Mouse (Mus musculus): ENCODE measurements around the gene Olfr70.

Olfr70 gene

DNA sequence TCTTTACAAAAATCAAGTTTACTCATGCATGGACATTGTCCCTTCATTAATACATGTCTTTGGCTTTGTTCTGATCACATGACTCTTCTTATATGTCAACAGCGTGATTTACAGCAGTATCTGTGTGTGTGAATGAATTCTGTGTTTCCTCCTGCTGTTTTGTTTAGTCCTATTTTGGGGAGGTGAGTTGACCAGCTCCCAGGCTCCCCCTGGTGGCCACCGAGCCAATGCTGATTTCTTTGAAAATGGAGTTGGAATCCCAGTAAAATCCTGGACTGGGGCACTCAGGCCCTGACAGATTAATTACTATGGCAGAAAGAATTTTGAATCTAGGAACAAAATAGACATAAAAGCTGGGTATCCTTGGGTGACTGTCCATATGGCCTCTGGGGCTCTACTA, 11.2 kb upstream of the Olfr70 start:
- peak; percentile 57 for DNase-seq (ENCODE audit: extremely low spot score, low read depth, low spot score)

DNA sequence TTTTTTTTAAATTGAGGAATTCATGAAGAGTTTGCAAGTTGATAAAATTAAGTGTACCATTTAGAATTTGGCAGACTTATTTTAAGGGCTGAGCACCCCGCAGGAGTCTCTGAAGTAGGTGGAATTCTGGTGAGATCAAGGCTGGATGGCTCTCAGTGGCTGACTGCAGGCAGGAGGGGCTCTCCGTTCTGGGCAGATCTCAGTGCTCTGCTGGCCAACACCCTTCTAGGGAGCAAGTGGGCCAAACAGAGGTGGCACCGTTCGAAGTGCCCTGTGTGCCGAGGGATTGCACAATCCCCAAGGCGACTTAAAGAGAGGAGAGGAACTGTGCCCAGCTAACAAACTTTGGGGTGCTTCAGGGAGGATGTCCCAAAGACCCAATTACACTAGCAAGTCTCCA, 9.3 kb upstream of the Olfr70 start, which contains the start of gene Olfr71:
TSS of gene Olfr71 (minus strand) at position 387 of the 400 bp plus-strand sequence.
- no peak for DNase-seq (ENCODE audit: extremely low spot score, low read depth, low spot score)

DNA sequence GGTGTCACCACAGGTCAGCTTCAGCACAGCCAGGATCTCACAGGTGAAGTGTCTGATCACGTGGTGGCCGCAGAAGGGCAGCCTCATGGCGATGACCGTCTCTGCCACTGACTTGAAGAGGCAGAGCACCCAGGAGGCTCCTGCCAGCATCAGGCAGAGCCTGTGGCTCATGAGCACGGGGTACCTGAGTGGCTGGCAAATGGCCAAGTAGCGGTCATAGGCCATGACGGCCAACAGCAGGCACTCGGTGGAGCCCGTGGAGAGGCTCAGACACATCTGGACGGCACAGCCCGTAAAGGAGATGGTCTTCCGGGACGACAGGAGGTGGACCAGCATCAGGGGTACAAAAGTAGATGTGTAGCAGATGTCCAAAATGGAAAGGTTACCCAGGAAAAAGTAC, 5.4 kb upstream of the Olfr70 start:
- DNase-seq (ENCODE audit: extremely low spot score, low read depth, low spot score), result no peak

DNA sequence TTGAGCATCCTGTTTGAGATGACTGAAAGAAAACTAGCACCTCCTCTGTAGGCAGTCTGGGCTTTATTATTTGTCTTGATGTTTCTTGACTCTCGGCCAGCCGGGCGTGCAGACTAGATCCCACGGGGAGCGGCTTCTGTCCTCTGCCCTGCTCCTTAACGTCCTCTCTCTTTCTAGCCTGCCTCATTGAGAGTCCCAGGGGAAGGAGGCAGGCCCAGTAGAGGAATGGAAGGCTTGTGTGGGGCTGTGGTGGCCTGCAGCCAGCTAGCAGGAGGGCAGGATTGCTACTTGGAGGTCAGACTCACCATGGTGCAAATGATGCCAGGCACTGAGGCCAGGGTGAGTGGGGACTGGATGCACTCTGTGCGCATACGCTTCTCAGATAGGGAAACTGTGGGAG, 3.2 kb upstream of the Olfr70 start:
- no peak for DNase-seq (ENCODE audit: extremely low spot score, low read depth, low spot score)

DNA sequence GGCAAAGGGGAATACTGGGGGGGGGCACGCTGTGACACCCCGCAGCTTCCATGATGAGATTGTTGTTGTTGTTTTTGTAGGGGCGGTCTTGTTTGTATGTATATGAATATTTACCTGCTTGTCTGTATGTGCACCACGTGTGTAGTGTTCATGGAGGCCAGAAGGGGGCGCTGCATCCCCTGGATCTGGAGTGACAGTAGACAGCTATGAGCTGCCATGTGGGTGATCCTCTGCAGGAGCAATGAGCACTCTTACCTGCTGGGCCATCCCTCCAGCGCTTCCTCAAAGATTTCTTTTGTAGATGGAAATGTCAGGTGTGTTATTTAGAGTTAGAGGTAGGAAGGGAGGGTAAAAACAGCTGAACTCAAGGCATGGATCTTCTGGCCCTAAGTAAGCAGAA, 2.8 kb upstream of the Olfr70 start:
- no peak for DNase-seq (ENCODE audit: extremely low spot score, low read depth, low spot score)

DNA sequence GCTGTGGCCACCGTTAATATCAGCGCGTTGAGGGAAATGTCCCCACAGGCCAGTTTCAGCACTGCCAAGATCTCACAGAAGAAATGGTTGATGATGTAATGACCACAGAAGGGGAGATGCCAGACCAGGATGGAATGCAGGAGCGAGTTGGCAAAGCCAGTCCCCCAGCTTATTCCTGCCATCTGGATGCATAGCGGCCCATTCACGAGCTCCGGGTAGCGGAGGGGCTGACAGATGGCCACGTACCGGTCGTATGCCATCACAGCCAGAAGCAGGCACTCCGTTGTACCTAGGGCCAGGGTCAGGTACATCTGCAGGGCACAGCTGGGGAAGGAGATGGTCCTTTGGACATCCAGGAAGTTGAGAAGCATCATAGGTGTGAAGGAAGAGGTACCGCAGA, 4.0 kb downstream of the Olfr70 start:
- no peak for DNase-seq (ENCODE audit: extremely low spot score, low read depth, low spot score)

DNA sequence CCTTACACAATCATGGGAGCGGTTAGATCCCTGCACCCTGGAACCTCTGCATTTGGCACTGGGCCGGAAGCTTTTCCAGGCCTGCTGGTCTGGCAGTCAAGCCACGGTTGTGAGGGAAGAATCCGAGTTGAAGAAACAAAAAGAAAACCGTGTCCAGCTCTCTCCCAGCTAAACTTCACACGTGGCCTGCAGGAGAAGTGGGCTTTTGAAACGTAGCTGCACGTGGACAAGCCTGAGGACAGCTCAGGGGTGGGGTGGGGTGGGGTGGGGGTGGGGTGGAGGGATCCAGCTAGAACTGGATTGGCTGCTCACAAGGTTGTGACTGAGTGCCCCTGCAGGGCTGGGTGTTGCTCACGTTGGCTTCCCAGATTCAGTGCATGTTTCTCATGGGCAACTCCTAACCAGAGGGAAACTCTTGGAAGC, 5.3 kb downstream of the Olfr70 start:
- no peak for DNase-seq (ENCODE audit: extremely low spot score, low read depth, low spot score)

DNA sequence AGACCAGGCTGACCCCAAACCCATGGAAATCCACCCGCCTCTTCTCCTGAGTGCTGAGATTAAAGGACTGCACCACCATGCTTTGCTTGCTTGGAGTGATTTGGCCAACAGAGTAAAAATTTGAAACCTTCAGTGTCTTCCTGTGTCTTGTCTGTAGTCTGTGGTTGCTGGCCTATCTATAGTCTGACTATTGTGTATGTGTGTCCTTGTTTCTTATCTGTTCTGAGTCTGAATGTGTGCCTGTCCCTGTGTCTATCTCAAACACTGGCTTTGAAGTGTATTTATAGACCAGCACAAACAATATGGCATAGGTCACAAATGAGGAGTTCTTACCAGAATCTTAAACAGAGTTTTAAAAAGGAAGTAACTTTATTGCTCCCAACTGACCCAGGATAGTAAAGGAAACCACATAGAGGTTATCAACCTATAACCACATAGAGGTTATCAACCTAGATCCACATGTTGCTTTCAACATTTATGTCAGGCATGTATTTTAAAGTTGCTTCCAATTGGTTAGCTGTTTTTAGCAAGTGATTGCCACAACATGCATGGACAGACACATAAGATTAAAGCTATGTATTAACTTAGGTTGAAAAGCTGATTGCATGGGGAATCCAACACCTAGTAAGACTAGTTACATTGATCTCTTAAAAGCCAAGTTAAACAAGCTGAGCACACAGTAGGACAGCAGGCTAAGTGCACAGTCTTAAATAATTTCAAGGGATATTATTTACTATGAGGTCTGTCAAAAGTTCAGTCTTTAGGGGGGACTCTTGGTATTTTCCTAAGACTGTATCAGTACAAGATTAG, 6.0 kb downstream of the Olfr70 start:
- no peak for DNase-seq (ENCODE audit: extremely low spot score, low read depth, low spot score)

DNA sequence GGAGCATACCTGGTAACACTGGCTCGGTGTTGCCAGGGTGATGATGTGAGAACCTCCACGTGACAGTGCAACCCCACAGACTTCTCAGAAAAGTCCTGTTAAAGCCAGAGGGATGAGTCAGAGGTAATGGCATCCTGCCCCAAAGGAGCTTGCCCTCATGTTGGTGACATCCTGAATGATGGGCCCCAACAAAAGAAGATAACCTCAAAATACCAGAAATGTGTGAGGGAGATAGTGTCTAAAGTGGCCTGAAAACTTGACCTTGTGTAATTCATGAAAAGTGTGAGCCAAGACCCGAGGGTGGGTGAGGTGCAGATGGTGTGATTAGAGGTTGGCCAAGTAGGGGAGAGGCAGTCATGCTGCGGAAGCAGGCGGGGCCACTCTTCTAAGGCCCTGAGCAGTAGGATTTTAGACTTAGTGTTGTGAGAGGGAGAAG, 6.8 kb downstream of the Olfr70 start:
- DNase-seq (ENCODE audit: extremely low spot score, low read depth, low spot score), result no peak

DNA sequence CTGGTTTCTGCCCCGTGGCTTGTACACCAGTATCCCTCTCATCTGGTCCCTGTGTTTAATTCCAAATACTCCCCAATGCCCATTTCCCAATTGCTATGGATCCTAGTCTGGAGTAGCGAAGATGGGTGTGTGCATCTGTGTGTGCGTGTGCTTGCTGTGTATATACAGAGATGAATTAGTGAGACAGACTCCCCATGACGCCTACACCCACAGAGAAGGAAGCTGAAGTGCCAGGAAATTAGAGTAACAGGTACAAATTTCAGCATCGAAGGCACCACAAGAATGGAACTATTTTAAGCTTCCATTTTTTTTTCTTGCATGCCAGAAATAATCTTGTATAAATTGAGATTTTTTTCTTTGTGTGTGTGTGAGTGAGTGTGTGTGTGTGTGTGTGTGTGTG, 9.6 kb downstream of the Olfr70 start:
- no peak for DNase-seq (ENCODE audit: extremely low spot score, low read depth, low spot score)

DNA sequence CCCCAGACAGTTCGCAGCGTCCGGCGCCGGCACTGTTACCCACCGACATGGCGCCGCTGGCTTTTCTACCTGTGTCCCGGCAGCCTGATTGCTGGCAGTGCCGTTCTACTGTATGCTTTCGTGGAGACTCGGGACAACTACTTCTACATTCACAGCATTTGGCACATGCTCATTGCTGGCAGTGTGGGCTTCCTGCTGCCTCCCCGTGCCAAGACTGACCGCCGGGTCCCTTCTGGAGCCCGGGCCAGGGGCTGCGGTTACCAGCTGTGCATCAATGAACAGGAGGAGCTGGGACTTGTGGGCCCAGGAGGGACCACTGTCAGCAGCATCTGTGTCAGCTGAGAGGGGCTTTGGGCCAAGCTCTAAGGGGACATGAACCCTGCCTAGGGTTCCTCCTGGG, 10.6 kb downstream of the Olfr70 start:
- DNase-seq (ENCODE audit: extremely low spot score, low read depth, low spot score), result no peak

DNA sequence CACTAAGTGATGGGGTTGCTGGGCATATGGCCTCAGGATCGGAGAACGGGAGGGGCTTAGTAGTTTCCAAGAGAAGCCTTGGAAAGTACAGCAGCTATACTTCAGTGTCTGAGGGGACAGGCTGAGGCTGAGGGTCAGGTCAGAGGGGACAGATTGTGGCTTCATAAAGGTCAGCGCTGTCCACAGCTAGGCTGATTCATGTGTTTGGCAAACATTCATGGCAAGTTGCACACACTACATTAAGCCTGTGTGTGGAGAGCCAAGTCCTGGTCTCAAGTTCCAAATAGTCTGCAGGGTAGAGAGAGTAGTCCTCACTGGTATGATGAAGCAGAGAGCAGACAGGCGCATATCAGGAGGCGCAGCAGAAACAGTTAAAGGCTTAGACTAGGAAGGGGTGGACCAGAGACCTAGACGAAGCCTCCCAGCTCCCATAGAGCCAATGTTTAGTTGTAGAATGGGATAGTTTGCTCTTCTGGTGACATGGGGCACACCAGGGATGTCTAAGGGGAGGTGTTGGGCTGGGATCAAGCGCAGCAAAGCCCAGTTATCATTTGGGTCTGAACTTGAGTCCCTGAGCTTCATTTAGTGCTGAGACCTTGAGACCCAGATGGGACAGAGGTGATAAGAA, 21.1 kb downstream of the Olfr70 start:
- DNase-seq (ENCODE audit: extremely low spot score, low read depth, low spot score), result no peak

DNA sequence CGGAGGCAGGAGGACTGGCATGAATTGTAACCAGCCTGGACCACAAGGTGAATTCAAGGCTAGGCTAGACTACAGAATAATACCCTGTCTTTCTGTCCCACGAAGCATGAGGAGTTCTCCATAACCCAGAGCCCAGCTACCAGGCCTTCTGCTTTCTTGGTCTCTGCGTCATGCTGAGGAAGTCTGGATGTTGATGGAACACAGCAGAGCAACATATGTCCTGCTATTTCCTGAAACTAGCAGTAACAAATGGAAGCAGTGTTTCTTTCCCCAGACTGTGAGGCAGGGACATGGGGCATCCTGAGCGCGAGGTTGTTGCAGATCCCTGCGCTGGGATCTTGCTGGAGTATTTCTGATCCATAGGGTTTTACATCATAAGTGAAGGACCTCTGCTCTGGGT, 22.1 kb downstream of the Olfr70 start:
- no peak for DNase-seq (ENCODE audit: extremely low spot score, low read depth, low spot score)

DNA sequence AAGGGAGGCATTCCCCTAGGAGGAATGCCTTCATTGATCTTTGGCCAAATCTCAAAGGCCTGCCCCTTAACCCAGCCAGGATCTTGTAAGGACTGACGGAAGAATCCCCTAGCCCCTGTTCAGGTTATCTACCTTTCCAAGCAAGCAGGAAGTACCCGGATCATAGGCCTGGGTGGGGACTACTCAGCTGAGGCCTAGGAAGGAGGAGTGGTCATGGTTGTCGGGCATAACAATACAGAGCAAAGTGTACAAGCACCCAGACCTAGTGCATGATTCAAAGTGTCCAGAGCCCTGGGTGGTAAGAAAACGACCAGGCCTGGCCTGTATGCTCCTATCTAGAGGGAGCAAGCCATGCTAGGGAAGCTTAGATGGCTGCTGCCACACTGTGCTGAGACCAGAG, 25.0 kb downstream of the Olfr70 start:
- no peak for DNase-seq (ENCODE audit: extremely low spot score, low read depth, low spot score)

DNA sequence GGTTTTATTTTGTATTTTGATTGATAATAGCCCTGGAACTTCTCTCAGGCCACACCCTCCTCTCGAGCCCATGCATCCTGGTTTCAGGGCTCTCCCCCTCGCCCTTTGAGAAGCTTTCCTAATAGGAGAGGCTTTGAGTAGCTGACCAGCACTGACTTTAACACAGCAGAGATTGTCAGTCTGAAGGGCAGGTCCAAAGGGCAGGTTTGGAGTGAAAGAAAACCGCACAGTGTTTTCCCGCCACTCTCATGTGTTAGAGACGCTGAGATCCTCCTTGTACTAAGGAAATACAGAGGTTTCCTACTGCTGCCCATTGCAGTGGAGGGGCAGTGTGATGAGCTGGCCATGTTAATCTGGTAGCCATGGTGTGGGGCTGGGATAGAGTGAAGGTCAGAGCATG, 25.6 kb downstream of the Olfr70 start:
- DNase-seq (ENCODE audit: extremely low spot score, low read depth, low spot score), result no peak

DNA sequence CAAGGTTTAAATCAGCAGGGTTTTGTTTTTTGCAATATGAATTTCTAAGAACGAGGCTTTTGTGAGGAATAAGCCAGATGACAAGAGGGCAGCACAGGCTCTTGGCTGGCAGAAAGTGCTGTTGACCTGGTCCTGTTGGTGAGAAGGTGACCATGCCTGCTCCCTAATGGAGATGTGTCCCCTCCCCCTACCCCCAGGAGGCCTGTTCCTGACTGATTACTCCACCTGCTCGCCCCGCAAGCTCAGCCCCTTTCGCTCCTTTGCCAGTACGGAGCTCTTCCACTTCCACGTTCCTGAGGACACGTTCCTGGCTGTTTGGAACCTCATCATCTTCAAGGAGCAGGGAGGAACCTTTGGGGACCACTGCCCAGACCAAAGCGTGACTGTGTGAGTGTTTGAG, 26.9 kb downstream of the Olfr70 start:
- no peak for DNase-seq (ENCODE audit: extremely low spot score, low read depth, low spot score)

DNA sequence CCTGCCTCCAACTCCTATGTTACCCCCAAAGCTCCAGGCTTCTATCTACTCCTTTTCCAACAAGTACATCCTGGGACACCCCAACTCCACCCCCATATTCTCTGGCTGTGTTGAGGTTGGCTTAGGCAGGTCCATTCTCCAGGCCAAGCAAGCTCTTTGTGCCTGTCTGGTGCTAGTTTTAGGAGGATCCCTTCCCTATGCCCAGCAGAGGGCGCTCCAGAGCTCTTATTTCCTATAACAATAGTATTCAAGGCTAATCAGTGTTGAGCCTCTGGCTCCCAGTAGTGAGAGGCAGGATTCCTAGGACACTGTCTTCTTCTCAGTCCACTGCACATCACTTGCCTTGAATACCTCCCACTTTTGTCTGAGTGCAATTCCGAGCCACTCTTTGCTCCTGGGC, 28.5 kb downstream of the Olfr70 start:
- DNase-seq (ENCODE audit: extremely low spot score, low read depth, low spot score), result peak; percentile 80

DNA sequence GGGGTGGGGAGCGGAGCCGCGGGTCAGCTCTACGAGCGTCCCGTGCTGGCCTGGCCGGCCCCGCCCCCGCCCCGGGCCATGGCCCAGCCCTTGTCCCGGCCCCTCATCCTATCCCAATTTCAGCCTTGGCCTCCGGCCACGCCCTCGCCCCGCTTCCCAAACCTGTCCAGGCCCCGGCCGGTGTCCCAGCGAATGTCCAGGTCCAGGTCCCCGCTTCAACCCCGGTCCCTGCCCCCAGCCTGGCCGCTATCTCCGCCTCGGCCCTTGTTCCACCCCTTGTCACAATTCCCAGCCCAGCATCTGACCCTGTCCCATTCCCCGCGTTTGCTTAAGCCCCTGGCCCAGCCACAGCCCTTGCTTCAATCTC, 31.2 kb downstream of the Olfr70 start:
- no peak for DNase-seq (ENCODE audit: extremely low spot score, low read depth, low spot score)

DNA sequence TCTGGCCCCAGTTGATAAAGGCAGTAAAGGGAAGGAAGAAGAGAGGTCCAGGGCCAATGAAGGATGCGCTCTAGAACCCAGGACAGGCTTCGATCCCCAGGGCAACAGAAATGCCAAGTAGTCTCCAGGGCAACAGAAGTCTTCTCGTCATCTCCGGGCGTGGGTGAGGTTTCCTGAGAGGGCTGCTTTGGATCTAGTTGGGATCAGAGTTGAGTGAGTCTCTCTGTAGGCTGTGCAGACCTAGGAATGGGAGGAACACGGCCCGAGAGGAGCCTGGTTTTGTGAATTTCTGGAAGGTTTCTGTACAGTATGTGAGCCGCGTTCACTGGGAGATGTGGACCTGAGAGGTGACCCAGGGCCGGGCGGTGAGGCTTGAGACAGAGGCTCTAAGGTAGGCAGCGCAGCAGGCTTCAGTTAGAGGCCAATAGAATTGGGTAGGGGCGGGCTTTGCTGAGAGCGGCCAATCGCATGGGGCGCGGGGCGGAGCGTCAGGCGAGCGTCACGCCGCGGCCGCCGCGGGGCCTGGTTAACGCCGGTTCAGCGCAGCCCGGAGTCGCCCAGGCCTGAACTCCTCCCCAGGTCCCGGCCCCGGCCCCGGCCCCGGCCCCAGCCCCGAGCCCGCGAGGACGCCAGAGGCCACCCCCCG, 31.7 kb downstream of the Olfr70 start, which contains the start of the genes Tmem8b and Fam221b:
TSS of gene Tmem8b (plus strand) at position 190 of the 646 bp plus-strand sequence.
TSS of gene Fam221b (minus strand) at position 364 of the 646 bp plus-strand sequence.
- DNase-seq (ENCODE audit: extremely low spot score, low read depth, low spot score), result no peak

DNA sequence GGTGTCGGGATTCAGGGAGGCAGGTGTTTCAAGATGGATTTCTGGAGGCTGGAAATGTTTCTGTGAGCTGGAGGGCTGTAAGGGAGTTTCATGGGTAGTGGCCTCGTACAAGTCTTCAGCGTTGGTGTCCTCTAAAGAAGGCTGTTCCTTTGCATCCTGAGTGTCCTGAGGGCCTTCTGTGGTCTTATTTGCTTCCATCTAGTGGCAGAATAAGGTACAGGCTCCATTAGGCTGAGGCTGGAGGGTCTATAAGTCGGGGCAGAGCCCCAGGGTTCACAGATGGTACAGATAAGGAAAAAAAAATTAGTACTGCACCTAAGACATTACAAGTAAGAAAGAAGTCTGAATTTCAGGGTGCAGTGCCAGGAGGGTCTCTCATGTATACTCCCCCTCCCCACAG, 34.2 kb downstream of the Olfr70 start:
- DNase-seq (ENCODE audit: extremely low spot score, low read depth, low spot score), result no peak

DNA sequence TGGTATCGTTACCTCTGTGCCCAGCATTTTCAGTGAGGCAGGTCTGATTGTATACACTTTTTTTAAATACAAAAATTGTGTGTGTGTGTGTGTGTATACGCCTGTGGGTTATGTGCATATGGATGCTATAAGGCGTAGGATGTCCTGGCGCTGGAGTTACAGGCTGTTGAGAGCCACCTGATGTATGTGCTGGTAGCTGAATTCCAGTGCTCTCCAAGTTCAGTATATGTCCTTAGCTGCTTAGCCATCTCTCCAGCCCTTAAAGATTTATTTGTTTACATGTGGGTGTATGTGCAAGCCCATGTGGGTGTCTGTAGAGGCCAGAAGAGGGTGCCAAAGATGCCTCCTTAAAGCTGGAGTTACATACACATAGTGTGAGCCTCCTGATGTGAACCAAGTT, 43.5 kb downstream of the Olfr70 start:
- DNase-seq (ENCODE audit: extremely low spot score, low read depth, low spot score), result no peak
